Mouse (Mus musculus) neural tube, embryonic 15.5 days (tissue): ENCODE measurements around the gene Heatr5b. TPM values are rescaled to one million over a fixed set of nuclear protein-coding genes. Genes with fewer than 3 reads are reported as not detected.
"Not testable (repeated sequence)": the region's sequence is repeated elsewhere in the genome, so short reads cannot be mapped to it uniquely, and the experiment has no call there.

ENCODE experiments used
- ATAC-seq: fragments of 200-750 bp; cut with Nextera tagmentation; 2 replicates; pipeline ENCODE4 v1.8.0; 2017; ENCODE audit warnings: mild to moderate bottlenecking, moderate TSS enrichment, moderate library complexity; ENCODE audit not compliant: low FRiP score
- H3K27ac ChIP-seq: fragments of 300-500 bp; sonication (generic); replicated peaks from 2 replicates; pipeline ENCODE4 v1.5.1; 2015; ENCODE audit warnings: mild to moderate bottlenecking, inconsistent platforms
- H3K27me3 ChIP-seq: fragments of 300-500 bp; sonication (generic); replicated peaks from 2 replicates; pipeline ENCODE4 v1.6.1; 2015; ENCODE audit warnings: inconsistent platforms
- H3K36me3 ChIP-seq: fragments of 300-500 bp; sonication (generic); 2 replicates; pipeline ENCODE4 v1.6.1; 2015; ENCODE audit warnings: inconsistent platforms
- H3K4me1 ChIP-seq: fragments of 300-500 bp; sonication (generic); 2 replicates; pipeline ENCODE4 v1.6.1; 2015; ENCODE audit warnings: inconsistent platforms
- H3K4me2 ChIP-seq: fragments of 300-500 bp; sonication (generic); 2 replicates; pipeline ENCODE4 v1.6.1; 2015; ENCODE audit warnings: inconsistent platforms, mild to moderate bottlenecking, moderate library complexity
- H3K4me3 ChIP-seq: fragments of 300-500 bp; sonication (generic); replicated peaks from 2 replicates; pipeline ENCODE4 v1.5.1; 2015; ENCODE audit warnings: mild to moderate bottlenecking, inconsistent platforms
- H3K9ac ChIP-seq: fragments of 300-500 bp; sonication (generic); replicated peaks from 2 replicates; pipeline ENCODE4 v1.6.1; 2015; ENCODE audit warnings: mild to moderate bottlenecking, inconsistent platforms
- H3K9me3 ChIP-seq: fragments of 300-500 bp; sonication (generic); replicated peaks from 2 replicates; pipeline ENCODE4 v1.6.1; 2016; ENCODE audit warnings: inconsistent platforms
- WGBS: fragments of 180-500 bp; shearing (Covaris S2); methylation state at CpG from one replicate; pipeline ENCODE4 v1.1.7; 2015; ENCODE audit warnings: mixed read lengths; 5-methylcytosine and 5-hydroxymethylcytosine counted together
- polyA plus RNA-seq: library from polyadenylated mRNA; unstranded; fragments of >200 nt; fragmentation: Nextera tagmentation; extraction: Ambion mirVana; gene quantifications from 2 replicates; pipeline ENCODE4 v1.2.1, GENCODE M21; 2015

Heatr5b gene
- polyA plus RNA-seq, 1 experiment from 2014 or later, result 17.7 TPM

GRCm38 (mm10) chr17:78797222-78797621, 37.9 kb downstream of the Heatr5b start:
- ATAC-seq, result no peak
- Histone ChIP-seq H3K9ac (no peak overlapping the region), H3K4me3 (no peak overlapping the region), H3K4me2 (no peak overlapping the region), H3K27me3 (no peaks in the 10 kb centered on the region), H3K9me3 (no peaks in the 10 kb centered on the region), H3K4me1 (no peaks in the 10 kb centered on the region), H3K27ac (no peak overlapping the region), H3K36me3 (peaks cover 81% of the 10 kb centered on the region)
- WGBS, result 89% methylated on average over 1 of the region's 1 CpGs

DNA sequence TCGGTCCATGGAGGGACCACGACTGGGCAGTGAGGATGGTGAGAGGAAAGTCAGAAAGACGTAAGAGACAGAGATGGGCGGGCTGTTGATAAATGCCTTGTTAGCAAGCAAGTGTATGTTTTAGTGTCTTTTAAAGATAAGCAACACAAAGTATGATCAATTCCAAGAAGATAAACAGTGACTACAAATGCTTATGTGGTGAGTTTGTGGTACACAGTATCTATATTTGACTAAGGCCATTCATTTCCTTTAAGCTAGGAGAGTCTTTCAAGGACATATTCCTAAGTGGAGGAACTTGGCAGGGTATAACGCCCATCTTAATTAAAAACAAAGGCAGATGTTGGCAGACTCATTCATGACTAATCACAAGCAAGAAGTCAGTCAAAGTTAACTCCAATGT, 40.8 kb downstream of the Heatr5b start:
- WGBS, result 92% methylated on average over 5 of the region's 5 CpGs
- no peak for ATAC-seq
- H3K36me3 ChIP-seq, result peaks cover 73% of the 10 kb centered on the region

DNA sequence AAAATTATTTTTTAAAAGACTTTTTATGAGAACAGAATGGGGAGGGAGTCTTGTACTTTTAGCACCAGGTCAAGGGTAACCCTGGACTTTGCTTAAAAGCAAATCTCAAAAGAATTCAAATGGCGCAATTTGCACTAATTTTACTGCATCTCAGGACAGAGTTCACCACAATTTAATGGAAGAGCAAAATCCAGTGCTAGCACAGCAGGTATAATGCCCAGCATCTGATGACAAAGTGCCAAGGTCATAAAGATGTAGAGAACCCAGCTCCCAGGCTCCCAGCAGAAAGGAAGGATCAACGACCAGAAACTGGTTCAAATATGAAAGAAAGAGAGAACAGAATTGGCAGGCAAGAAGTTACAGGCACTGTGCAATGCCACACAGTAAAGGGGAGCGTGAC, 43.0 kb downstream of the Heatr5b start:
- no peak overlapping the region for H3K27ac ChIP-seq
- no peak overlapping the region for H3K4me3 ChIP-seq
- no peak overlapping the region for H3K4me2 ChIP-seq
- ATAC-seq, result no peak
- no peaks in the 10 kb centered on the region for H3K9me3 ChIP-seq
- peaks cover 62% of the 10 kb centered on the region for H3K36me3 ChIP-seq
- 86% methylated on average over 3 of the region's 3 CpGs for WGBS
- no peak overlapping the region for H3K9ac ChIP-seq
- no peaks in the 10 kb centered on the region for H3K4me1 ChIP-seq
- H3K27me3 ChIP-seq, result no peaks in the 10 kb centered on the region

More for the DNA sequence above, 40.8 kb downstream of the Heatr5b start:
- no peak overlapping the region for H3K4me3 ChIP-seq
- no peaks in the 10 kb centered on the region for H3K4me1 ChIP-seq
- no peak overlapping the region for H3K4me2 ChIP-seq
- no peaks in the 10 kb centered on the region for H3K27me3 ChIP-seq
- H3K9me3 ChIP-seq, result no peaks in the 10 kb centered on the region
- H3K9ac ChIP-seq, result no peak overlapping the region
- no peak overlapping the region for H3K27ac ChIP-seq

GRCm38 (mm10) chr17:78791690-78792070, 43.5 kb downstream of the Heatr5b start:
- Histone ChIP-seq H3K9ac (no peak overlapping the region), H3K9me3 (no peaks in the 10 kb centered on the region), H3K4me2 (no peak overlapping the region), H3K36me3 (peaks cover 57% of the 10 kb centered on the region), H3K27ac (no peak overlapping the region), H3K4me3 (no peak overlapping the region), H3K4me1 (no peaks in the 10 kb centered on the region), H3K27me3 (no peaks in the 10 kb centered on the region)
- 91% methylated on average over 3 of the region's 3 CpGs for WGBS
- ATAC-seq, result no peak

DNA sequence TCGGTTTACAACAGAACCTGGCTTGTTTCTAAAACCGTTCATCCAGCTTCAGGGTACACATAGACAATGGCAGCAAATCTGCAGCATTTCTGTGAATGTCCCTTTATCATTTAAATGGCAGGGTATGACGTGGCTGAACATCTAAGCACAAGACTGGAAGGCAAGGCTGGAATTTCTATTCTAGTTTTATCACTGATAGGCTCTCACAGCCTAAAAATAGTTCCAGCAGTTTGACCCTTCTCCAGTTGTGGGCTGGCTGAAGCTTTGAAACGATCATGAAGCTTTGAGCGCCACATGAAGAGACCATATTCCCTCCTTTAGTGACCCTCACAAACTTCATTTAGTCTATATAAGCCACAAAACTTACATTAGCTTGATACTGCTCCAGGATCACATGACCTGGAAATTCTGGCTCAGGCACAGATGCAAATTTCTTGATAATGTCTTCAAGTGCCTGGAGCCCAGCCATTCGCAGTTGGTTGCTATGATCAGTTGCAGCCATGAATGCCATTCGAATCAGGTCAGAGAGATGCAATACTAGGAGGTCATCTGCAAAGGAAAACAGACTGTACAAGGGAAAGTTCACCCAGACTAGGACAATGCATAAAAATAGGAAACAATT, 44.0 kb downstream of the Heatr5b start:
- WGBS, result 85% methylated on average over 7 of the region's 7 CpGs
- Histone ChIP-seq H3K27me3 (no peaks in the 10 kb centered on the region), H3K4me1 (no peaks in the 10 kb centered on the region), H3K36me3 (peaks cover 52% of the 10 kb centered on the region), H3K4me3 (no peak overlapping the region), H3K27ac (no peak overlapping the region), H3K4me2 (no peak overlapping the region), H3K9me3 (no peaks in the 10 kb centered on the region), H3K9ac (no peak overlapping the region)
- ATAC-seq, result no peak

GRCm38 (mm10) chr17:78788273-78788672, 46.9 kb downstream of the Heatr5b start:
- H3K4me3 ChIP-seq, H3K4me1 ChIP-seq, H3K27me3 ChIP-seq, H3K27ac ChIP-seq, H3K9me3 ChIP-seq, H3K4me2 ChIP-seq, H3K9ac ChIP-seq, ATAC-seq: not testable (repeated sequence)
- H3K36me3 ChIP-seq, result peaks cover 40% of the 10 kb centered on the region
- WGBS, result 80% methylated on average over 3 of the region's 3 CpGs

DNA sequence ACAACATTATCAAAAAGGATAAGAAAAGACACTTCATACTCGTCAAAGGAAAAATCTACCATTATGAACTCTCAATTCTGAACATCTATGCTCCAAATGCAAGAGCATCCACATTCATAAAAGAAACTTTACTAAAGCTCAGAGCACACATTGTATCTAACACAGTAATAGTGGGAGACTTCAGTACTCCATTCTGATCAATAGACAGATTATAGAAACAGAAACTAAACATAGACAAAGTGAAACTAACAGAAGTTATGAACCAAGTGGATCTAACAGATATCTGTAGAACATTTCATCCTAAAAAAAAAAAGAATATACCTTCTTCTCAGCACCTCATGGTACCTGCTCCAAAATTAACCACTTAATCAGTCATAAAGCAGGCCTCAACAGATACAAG, 56.4 kb downstream of the Heatr5b start:
- Histone ChIP-seq H3K4me1 (no peaks in the 10 kb centered on the region), H3K27ac (no peak overlapping the region), H3K9me3 (no peaks in the 10 kb centered on the region), H3K9ac (no peak overlapping the region), H3K4me2 (no peak overlapping the region), H3K36me3 (peaks cover 46% of the 10 kb centered on the region), H3K4me3 (no peak overlapping the region), H3K27me3 (no peaks in the 10 kb centered on the region)
- no peak for ATAC-seq
- 95% methylated on average over 1 of the region's 1 CpGs for WGBS

- ATAC-seq, result no peak
- peaks cover 59% of the 10 kb centered on the region for H3K36me3 ChIP-seq
- H3K27me3 ChIP-seq, result no peaks in the 10 kb centered on the region
- no peak overlapping the region for H3K27ac ChIP-seq
- H3K4me1 ChIP-seq, result no peaks in the 10 kb centered on the region
- no peaks in the 10 kb centered on the region for H3K9me3 ChIP-seq
- no peak overlapping the region for H3K4me2 ChIP-seq
- H3K9ac ChIP-seq, result no peak overlapping the region
- no peak overlapping the region for H3K4me3 ChIP-seq
- 96% methylated on average over 2 of the region's 2 CpGs for WGBS
Observed at GRCm38 (mm10) chr17:78772317-78772716, 62.8 kb downstream of the Heatr5b start.

DNA sequence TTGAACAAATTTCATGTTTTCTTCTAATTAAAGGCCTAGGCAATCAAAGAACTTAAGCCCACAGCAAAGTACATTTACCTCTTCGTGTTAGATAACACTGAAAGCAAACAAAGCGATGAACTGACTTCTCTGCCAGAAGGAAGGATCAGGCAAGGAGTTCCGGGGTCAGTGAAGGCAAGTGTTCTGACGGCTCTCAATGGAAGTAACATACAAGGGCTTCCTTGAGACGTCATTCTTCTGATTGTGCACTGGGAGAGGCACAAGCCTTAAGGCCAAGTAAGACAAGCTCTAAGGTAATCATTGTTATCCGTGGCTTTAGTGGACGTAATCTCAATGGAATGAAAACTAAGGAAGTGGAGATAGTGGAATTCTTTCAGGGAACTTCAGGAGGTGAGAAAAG, 64.2 kb downstream of the Heatr5b start:
- Histone ChIP-seq H3K36me3 (peaks cover 63% of the 10 kb centered on the region), H3K27me3 (no peaks in the 10 kb centered on the region), H3K4me3 (no peak overlapping the region), H3K4me1 (no peaks in the 10 kb centered on the region), H3K9me3 (no peaks in the 10 kb centered on the region), H3K27ac (no peak overlapping the region), H3K9ac (no peak overlapping the region), H3K4me2 (no peak overlapping the region)
- ATAC-seq, result no peak
- 88% methylated on average over 7 of the region's 7 CpGs for WGBS

GRCm38 (mm10) chr17:78769341-78769740, 65.8 kb downstream of the Heatr5b start:
- no peak for ATAC-seq

GRCm38 (mm10) chr17:78768937-78769336, 66.2 kb downstream of the Heatr5b start:
- ATAC-seq, result no peak
- 74% methylated on average over 2 of the region's 2 CpGs for WGBS
- H3K4me1 ChIP-seq, result no peaks in the 10 kb centered on the region
- H3K27me3 ChIP-seq, result no peaks in the 10 kb centered on the region
- no peak overlapping the region for H3K27ac ChIP-seq
- peaks cover 74% of the 10 kb centered on the region for H3K36me3 ChIP-seq
- no peak overlapping the region for H3K9ac ChIP-seq
- H3K9me3 ChIP-seq, result no peaks in the 10 kb centered on the region
- no peak overlapping the region for H3K4me2 ChIP-seq
- H3K4me3 ChIP-seq, result no peak overlapping the region

More at GRCm38 (mm10) chr17:78769341-78769740, 65.8 kb downstream of the Heatr5b start:
- Histone ChIP-seq H3K36me3 (peaks cover 70% of the 10 kb centered on the region), H3K9ac (no peak overlapping the region), H3K27ac (no peak overlapping the region), H3K27me3 (no peaks in the 10 kb centered on the region), H3K4me1 (no peaks in the 10 kb centered on the region), H3K4me2 (no peak overlapping the region), H3K9me3 (no peaks in the 10 kb centered on the region), H3K4me3 (no peak overlapping the region)
- WGBS, result 78% methylated on average over 3 of the region's 3 CpGs

DNA sequence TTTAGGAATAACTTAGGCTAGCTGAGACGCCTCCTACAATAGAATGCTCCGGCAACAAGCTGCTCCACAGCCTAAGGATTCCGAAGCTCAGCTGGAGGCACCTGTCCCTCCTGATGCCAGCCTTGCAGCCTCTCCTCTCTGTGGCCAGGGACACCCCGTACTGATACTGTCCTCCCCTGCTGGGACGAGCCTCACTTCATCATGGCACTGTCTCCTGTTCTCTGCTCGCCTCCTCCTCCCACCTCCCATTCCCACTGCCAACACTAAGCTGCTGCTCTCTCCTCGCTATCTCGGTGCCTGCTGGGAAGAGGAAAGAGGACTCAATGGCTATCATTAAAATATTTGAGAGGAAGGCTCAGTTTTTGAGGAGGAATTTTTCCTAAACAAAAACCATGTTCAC, 67.6 kb downstream of the Heatr5b start:
- Histone ChIP-seq H3K4me1 (no peaks in the 10 kb centered on the region), H3K4me2 (no peak overlapping the region), H3K27me3 (no peaks in the 10 kb centered on the region), H3K36me3 (peaks cover 73% of the 10 kb centered on the region), H3K27ac (no peak overlapping the region), H3K9me3 (no peaks in the 10 kb centered on the region), H3K9ac (no peak overlapping the region), H3K4me3 (no peak overlapping the region)
- WGBS, result 69% methylated on average over 8 of the region's 8 CpGs
- no peak for ATAC-seq

DNA sequence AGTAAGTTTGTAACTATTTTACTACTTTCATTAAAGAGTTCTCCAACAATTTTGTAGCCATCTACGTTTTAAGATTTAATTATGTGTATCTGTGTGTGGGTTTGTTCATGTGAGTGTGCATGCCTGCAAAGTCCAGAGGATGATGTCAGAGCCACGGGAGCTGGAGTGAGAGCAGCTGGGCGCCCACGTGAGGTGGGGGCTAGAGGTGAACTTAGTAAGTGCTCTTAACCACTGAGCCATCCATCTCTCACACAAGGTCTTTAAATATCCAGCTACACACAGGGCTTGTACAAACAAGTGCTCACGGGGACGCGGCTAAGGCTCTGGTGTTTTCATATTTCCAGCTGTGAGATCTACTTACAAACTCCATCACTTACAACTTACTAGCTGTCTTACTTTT, 69.1 kb downstream of the Heatr5b start:
- Histone ChIP-seq H3K27me3 (no peaks in the 10 kb centered on the region), H3K9me3 (no peaks in the 10 kb centered on the region), H3K4me1 (no peaks in the 10 kb centered on the region), H3K36me3 (peaks cover 67% of the 10 kb centered on the region), H3K4me3 (no peak overlapping the region), H3K4me2 (no peak overlapping the region), H3K9ac (no peak overlapping the region), H3K27ac (no peak overlapping the region)
- WGBS, result 87% methylated on average over 7 of the region's 7 CpGs
- ATAC-seq, result no peak
